Mouse (Mus musculus): ENCODE measurements at regions not wholly inside any gene's neighbourhood (a gene's known extent, or its start where the extent isn't known, plus 50 kb on each side); places are given as distances from the start of the nearest gene placed in this dataset.
"Not testable (repeated sequence)": the region's sequence is repeated elsewhere in the genome, so short reads cannot be mapped to it uniquely, and the experiment has no call there.

DNA sequence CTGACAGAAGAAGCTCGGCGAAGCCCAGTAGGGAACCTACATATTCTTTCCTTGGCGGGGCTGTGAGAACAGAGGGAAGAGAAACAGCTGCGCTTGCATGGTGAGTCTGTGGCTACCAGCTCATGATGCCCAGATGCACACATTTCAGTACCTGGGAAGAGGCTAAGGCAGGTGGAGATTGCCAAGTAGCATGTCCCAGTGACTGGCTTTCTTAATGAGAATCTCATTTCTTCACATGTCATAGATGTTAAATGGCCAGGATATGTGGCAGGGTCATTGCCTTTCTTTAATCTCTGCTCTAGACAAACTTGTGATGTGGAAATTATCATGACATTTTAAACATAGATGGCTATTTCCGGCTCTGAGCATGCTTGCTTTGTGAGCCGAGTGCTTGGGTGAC, 109.5 kb upstream of the Tns3 start:
- no peak for ATAC-seq (replicated peaks; ENCODE audit: poor library complexity, severe bottlenecking)

DNA sequence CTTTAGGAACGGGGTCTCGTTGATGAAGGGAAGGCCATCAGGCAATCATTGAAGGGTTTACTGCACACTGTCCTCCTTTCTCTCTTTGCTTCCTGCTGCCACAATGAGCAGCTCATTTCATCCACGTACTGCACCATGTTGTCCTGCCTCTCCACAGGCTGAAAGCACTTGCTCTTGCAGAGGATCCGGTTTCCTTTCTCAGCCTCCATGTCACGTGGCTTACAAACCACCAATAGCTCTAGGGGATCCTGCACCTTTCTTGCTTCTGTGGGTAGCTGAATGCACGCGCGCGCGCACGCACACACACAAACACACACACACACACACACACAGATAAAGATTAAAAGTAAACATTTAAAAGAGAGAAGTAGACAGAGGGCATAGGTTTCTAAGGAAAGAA, 108.9 kb upstream of the Tns3 start:
- no peak for ATAC-seq (replicated peaks; ENCODE audit: poor library complexity, severe bottlenecking)

DNA sequence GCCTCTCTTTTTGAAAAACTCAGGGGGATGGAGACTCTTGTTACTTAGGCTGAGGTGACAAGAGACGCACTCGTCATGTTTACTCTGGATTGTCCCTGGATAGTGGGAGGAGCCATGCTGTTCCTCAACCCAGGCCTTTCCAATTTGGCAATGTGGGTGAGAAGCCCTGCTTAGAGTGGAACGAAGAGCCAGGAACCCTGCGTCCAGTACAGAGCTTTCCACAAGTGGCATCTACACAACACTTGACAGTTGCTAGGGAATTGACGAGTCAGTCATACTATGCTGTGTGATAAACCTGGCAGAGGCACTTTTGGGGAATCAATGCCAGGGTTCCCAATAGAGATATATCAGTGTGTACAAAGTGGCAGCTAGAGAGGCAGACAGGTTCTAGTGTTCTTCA, 108.2 kb upstream of the Tns3 start:
- no peak for ATAC-seq (replicated peaks; ENCODE audit: poor library complexity, severe bottlenecking)

DNA sequence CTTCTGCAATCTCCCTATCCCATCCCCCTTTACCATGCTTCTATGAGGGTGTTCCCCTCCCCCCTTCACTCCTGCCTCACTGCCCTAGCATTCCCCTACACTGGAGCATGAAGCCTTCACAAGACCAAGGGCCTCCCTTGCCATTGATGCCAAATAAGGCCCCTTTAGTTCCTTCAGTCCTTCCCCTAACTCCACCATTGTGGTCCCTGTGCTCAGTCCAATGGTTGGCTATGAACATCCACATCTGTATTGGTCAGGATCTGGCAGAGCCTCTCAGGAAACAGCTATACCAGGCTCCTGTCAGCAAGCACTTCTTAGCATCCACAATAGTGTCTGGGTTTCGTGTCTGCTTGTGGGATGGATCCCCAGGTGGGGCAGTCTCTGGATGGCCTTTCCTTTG, 104.4 kb upstream of the Tns3 start:
- ATAC-seq (replicated peaks; ENCODE audit: poor library complexity, severe bottlenecking) = not testable (repeated sequence)

DNA sequence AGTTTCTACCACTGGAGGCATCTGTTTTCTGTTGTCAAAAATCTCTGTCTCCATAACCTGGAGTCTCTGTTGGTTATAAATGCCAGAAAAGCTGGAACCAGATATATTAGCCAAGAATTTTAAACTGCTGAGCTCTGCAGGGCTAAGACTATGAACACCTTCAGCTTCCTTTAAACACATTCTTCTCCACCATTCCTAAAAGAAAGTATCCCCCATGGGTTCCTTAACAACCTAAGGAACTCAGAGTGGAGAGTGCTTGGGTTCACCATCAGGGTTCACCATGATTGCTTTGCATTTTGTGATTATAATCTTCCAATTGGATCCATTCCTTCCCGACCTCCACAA, 101.2 kb upstream of the Tns3 start:
- ATAC-seq (replicated peaks; ENCODE audit: poor library complexity, severe bottlenecking) = no peak

DNA sequence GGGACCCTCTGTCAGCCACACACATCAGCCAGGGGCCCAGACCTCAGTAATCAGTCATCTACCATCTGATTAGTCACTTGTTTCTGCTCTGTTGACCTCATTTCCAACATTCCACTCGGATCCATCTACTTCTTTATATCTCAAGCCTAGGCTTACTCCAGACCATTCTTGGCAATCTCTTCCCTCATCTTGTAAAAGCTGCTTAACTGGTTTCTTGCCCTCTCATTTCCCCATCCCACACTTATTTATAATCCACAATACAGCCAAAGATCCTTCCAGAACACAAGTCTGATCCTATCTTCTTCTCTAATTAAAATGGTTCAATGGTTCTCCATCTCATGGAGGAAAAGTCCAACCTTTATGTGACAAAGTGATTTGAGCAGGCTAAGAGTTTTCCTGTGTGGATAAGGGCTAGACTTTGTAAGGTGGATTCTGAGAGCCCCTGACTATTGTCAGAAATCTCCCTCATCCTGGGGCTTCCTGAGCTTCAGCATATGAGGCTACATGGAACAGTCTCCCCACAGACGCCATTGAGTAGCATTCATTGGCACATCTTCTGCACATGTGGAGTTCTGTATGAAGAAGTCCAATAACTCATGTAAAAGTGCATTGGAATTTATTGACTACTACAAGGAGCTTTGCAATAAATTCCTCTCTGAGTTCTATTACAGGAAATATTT, 100.7 kb upstream of the Tns3 start:
- ATAC-seq (replicated peaks; ENCODE audit: poor library complexity, severe bottlenecking) = no peak

DNA sequence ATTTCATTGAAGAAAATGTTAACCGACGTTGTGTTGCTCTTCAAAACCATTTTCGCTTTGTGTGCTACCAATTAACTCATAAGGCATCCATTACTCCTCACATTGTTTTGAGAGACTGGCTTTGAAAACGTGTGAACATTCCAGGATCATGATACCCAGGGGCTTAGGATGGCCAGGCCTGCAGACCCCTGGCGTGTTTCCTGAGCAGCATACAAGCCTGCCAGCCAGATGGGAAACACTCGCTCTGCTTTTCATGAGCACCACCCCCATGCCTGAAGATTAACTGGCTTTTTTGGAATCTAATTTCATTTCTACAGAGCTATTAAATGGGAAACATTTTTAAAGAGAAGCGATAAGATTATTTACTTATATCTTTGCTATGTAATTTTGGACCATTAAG, 99.1 kb upstream of the Tns3 start:
- no peak for ATAC-seq (replicated peaks; ENCODE audit: poor library complexity, severe bottlenecking)

DNA sequence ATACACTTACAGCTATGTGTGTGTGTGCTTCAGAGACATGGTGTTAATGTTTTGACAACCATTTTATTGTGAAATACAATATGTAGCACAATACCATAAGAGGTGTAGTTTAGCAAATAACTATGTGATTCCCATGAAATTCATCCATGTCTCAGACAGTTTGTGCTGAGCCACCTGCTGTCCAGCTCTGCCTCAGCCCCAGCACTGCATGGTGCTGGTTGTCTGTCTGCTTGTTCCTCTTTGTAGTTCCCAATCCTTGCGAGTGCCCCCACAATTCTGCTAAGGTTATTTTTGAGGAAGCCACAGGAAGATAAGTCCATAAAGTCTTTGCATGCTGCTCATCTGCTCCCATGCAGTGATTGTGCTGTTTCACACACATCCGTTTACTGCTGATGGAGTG, 97.8 kb upstream of the Tns3 start:
- ATAC-seq (replicated peaks; ENCODE audit: poor library complexity, severe bottlenecking) = peak; percentile 92

DNA sequence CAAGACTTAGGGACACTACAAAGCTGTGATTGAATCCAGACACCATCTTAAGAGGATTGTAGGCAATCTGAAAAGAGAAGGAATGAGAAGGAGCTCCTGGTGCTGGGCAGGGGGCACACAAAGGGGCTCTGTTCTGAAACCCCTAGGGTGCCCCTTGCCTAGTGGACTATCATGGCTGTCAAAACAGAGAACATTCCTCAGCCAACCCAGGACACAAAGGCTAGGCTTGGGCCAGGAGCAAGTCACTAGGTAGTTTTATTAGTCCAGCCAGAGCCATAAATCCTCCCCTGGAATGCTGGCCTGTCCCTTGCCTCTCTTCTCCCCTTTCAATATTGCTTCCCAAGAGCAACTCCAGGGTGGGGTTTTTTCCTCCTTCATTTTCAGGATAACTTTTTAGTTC, 97.3 kb upstream of the Tns3 start:
- ATAC-seq (replicated peaks; ENCODE audit: poor library complexity, severe bottlenecking) = no peak

DNA sequence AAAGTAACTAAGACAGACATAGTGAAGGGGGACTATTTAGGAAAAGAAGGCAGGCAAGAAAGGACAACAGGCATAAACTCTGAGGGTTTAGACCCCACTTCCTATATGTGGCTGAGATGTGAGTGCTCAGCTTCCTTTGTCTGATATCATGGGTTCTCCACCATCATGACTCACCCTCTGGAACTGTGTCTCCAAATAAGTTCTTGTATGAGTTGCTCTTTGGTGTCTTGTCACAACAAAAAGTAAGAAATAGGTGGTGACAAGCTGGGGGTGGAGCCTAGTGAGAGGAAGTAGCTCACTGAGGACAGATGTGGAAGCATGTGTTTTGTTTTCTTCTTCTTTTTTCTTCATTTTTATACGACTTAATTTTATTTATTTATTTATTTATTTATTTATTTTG, 95.5 kb upstream of the Tns3 start:
- ATAC-seq (replicated peaks; ENCODE audit: poor library complexity, severe bottlenecking) = peak; percentile 89

DNA sequence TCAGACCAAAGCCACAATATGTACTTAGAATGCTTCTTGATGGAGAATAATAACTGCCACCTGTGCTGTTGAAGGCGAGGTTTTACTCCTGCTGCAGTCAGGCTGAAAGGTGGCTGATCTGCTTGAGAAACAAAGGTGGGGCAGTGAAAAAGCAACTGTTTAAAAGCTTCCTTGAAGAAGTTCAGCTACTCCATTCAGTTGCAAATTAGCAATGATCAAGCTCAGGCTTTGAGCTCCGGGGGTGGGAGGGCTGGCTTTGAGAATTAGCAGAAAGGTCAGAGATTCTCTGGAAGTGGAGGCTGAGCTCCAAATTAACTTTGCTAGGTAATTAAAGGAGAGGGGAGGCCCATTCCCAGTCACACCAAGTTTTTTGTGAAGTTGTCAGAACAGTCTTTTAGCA, 90.2 kb upstream of the Tns3 start:
- ATAC-seq (replicated peaks; ENCODE audit: poor library complexity, severe bottlenecking) = not testable (repeated sequence)

DNA sequence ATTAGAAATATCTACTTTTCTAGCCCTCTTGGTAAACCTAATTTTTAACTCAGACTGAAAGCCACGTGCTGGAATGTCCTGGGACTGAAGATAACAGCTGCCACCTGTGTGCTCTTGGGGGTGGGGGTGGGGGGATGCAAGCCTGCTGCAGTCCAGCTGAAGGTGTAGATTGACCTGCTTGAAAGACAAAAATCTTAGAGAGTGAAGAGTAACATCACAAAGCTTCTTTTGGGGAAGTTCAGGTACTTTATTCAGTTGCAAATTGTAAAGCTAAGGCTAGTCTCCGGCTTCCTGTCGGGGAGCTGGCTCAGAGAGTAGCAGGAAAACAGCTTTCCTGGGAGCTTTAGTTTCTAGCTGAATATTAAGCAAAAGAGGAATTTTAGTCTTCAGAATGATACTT, 71.4 kb upstream of the Tns3 start:
- ATAC-seq (replicated peaks; ENCODE audit: poor library complexity, severe bottlenecking) = not testable (repeated sequence)

DNA sequence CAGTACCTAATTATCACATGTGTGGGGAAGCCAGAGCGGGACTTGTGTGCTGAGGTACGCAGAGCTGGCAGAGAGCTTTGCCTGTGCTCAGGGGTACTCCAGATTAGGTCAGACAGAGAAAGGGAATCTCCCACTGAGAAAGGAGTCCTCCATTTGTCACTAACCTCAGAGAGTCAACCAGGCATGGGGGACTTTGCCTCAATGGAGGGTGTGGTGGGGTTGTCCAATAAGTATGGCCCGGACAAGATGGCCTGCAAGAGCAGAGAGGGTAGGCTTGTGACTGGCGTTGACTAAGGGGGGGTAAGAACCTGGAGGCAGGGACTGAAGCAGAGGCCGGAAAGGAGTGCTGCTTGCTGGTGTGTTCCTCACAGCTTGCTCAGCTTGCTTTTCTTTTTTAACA, 62.7 kb upstream of the Tns3 start:
- ATAC-seq (replicated peaks; ENCODE audit: poor library complexity, severe bottlenecking) = no peak

DNA sequence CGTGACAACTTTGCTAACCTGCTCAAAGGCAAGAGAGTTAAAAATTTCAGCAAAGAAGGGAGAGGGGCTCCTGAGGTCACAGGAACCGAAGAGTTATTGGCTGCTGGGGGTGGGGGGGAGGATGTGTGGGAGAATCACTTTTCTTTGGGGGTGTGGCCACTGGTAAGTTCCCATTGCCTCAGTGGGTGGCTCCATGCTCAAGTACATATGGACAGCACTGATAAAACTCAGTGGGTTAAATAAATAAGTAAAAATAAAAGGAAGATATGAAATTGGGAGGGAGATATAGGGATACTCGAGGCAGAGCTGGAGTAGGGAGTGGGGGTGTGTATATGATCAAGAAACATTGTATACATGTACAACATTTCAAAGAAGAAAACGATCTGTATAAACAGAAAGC, 61.2 kb upstream of the Tns3 start:
- no peak for ATAC-seq (replicated peaks; ENCODE audit: poor library complexity, severe bottlenecking)

DNA sequence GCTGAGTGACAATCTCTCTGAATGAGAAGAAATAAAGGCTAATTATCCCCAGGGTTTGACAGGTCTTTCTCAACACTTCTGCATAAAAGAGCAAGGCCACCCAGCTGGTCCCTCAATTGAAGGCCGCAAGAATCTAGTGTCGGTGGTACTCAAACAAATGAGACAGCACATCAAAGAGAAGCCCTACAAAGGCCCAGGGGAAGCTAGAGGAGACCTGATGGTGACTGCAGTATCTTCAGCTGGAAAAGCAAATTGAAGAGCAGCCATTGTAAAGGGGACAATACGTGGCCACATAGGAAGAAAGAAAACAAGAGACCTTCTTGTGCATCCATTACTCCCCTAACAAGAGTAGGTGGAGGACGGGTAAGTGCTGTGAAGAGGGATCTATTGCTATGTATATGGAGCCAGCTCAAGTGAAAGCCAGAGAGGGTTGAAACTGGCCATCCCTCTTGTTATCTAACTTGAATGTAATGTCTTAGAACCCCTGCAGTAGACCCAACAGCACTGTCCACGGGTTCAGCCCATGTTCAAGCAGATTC, 58.8 kb upstream of the Tns3 start:
- ATAC-seq (replicated peaks; ENCODE audit: poor library complexity, severe bottlenecking) = no peak

DNA sequence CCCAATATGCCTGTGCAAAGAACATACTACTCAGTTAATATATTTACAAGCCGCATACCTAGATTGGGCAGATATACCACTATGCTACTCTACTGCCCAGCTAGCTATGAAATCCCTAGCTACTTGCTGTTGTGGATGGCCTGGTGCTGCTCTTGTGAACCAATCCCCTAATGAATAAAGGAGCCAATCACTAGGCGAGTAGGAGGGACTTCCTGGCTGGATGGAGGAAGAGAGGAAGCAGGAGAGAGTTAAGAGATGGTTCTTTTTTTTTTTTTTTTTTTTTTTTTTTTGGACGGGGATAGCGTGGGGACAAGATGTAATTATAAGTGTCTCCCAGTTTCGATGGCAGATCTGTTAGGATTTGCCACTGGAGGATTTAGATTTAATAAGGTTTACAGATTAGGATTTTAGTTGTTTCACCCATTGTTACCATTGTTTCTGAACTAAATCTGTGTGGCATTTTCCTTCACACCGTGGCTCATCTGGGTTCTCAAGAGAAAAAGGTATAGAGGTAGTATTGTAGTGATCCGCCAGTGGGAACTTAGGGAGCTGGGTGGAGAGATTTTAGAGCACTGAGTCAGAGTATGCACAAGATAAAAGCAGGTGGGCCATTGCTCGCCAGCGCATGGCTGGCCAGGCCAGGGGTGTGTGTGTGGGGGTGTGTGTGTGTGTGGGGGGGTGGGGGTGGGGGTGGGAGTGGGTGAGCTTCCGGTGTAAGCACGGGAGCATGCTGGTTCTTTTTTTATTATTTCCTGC, 55.1 kb upstream of the Tns3 start:
- no peak for ATAC-seq (replicated peaks; ENCODE audit: poor library complexity, severe bottlenecking)

DNA sequence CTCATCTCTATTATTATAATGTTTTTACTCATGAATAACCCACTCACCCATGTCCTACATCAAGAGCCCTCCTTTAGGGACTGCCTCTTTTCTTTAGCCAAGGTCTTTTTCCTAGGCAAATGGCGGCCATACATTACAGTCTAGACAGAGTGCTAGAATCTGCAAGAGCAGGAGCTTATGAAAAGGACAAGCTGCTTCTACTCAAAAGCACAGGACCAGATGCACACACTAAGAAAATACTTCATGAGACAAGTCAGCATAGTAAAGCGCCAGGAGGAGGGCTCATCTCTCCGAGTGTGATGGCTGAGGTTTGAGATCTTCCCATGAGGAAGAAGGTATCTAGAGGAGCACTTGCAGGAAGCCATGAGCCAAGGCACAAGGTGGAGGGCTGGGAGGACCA, 53.4 kb upstream of the Tns3 start:
- no peak for ATAC-seq (replicated peaks; ENCODE audit: poor library complexity, severe bottlenecking)

DNA sequence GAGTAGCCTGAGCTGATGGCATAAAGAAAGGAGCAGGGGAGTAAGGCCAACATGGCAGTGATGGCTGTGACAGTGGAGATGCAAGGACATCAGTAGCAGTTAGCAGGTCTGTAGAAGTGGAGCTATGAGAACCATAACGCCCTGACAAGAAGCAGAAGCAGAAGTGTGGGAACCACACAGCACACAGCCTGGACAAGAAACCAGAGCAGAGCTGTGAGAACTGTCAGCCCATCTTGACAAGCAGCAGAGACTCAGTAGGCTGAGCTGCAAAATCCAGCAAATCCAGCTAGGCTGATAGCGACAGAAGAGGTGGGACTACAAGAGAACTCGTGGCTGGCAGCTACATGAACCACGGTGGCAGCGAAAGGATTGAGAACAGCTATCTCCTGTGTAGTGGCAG, 52.5 kb upstream of the Tns3 start:
- peak; percentile 46 for ATAC-seq (replicated peaks; ENCODE audit: poor library complexity, severe bottlenecking)

DNA sequence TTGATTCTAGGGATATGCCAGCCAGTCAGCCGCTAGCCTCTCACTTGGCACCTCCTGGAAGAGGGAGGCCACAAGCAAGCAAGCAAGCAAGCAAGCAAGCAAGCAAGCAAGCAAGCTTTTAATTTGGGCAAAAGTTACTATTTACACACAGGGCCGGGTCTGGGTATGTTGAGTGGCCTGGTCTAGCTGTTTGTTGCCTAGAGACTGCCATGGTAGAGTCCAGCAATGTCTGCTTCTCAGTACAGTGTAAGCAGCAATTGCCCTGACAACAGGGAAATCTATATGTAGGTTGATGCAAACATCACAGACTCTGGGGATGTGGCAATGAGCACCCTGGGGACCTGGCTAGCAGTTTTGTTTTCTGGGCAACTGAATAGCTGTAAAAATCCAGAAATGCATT, 51.4 kb upstream of the Tns3 start:
- no peak for ATAC-seq (replicated peaks; ENCODE audit: poor library complexity, severe bottlenecking)
